Mouse (Mus musculus) G1E (cell line): ENCODE measurements at regions not wholly inside any gene's neighbourhood (a gene's known extent, or its start where the extent isn't known, plus 50 kb on each side); places are given as distances from the start of the nearest gene placed in this dataset.

ENCODE experiments used
- ATAC-seq: 2 replicates; pipeline ENCODE4 v1.8.0; 2016; ENCODE audit warnings: mild to moderate bottlenecking; ENCODE audit not compliant: insufficient number of reproducible peaks, poor library complexity, low FRiP score, severe bottlenecking; ENCODE audit errors: extremely low read depth
- DNase-seq: peaks from one replicate; pipeline ENCODE4 v3.0.0; 2012; ENCODE audit warnings: low spot score
- H3K27me3 ChIP-seq: 2 replicates; pipeline ENCODE4 v1.6.1; 2012; ENCODE audit warnings: mild to moderate bottlenecking, low read length, inconsistent platforms; ENCODE audit not compliant: insufficient read depth
- H3K36me3 ChIP-seq: replicated peaks from 2 replicates; pipeline ENCODE3; 2012; ENCODE audit warnings: mild to moderate bottlenecking, inconsistent platforms
- H3K4me1 ChIP-seq: 2 replicates; pipeline ENCODE4 v1.6.1; 2012; ENCODE audit warnings: low read depth, low read length, inconsistent platforms, mixed read lengths; ENCODE audit not compliant: insufficient read depth
- H3K4me3 ChIP-seq: 2 replicates; pipeline ENCODE4 v1.5.1; 2012; ENCODE audit warnings: low read depth, mild to moderate bottlenecking, inconsistent platforms, low read length, moderate library complexity, mixed read lengths
- H3K9me3 ChIP-seq: replicated peaks from 2 replicates; pipeline ENCODE4 v1.6.1; 2012; ENCODE audit warnings: inconsistent platforms
- CTCF ChIP-seq: IDR thresholded peaks from 2 replicates; pipeline ENCODE4 v1.5.1; 2012; ENCODE audit warnings: low read depth, low read length, inconsistent platforms, mixed read lengths
- GATA1 ChIP-seq: IDR thresholded peaks from 2 replicates; pipeline ENCODE4 v1.6.1; 2012; ENCODE audit warnings: borderline replicate concordance, low read length, inconsistent platforms, mixed read lengths
- GATA2 ChIP-seq: IDR thresholded peaks from 2 replicates; pipeline ENCODE4 v1.6.1; 2012; ENCODE audit warnings: low read depth, low read length, inconsistent platforms, borderline replicate concordance
- POLR2AphosphoS5 ChIP-seq: IDR thresholded peaks from 2 replicates; pipeline ENCODE4 v1.6.1; 2012; ENCODE audit warnings: low read depth, low read length, inconsistent platforms; ENCODE audit not compliant: insufficient replicate concordance
- TAL1 ChIP-seq: conservative IDR thresholded peaks from 2 replicates; pipeline ENCODE4 v1.6.1; 2012; ENCODE audit warnings: low read depth, low read length, inconsistent platforms, mixed read lengths

- ATAC-seq (no peak), DNase-seq (no peak)
- Histone ChIP-seq H3K4me1 (no peaks in the 10 kb centered on the region), H3K9me3 (no peaks in the 10 kb centered on the region), H3K36me3 (no peaks in the 10 kb centered on the region), H3K4me3 (no peak overlapping the region), H3K27me3 (no peaks in the 10 kb centered on the region)
- no peak for TF ChIP-seq CTCF
- no peak for TF ChIP-seq GATA1
- TF ChIP-seq POLR2AphosphoS5, result no peak
- no peak for TF ChIP-seq TAL1
- TF ChIP-seq GATA2, result no peak
Measured at GRCm38 (mm10) chr13:16805560-16805959, 793.9 kb downstream of the Inhba start.
